Mouse (Mus musculus) embryonic facial prominence, embryonic 13.5 days (tissue): ENCODE results near the gene Zfp113. TPM values are rescaled to one million over a fixed set of nuclear protein-coding genes. Genes with fewer than 3 reads are reported as not detected.
A peak's percentile ranks its signal among the peaks of the same experiment; 100 is the strongest.

Experiments
- microRNA counts: library from miRNA; unstranded; fragments of <30 nt; microRNA quantifications from one replicate; lab custom pipeline; 2016
- microRNA-seq: library from miRNA; unstranded; fragments of <30 nt; microRNA quantifications from one replicate; pipeline ENCODE4, GENCODE M21; 2016
- polyA plus RNA-seq: library from polyadenylated mRNA; unstranded; fragments of >200 nt; fragmentation: Nextera tagmentation; extraction: Ambion mirVana; gene quantifications from 2 replicates; pipeline ENCODE4 v1.2.1, GENCODE M21; 2015

Gene Zfp113
- polyA plus RNA-seq, 1 experiment from 2014 or later = 24.4 TPM

MicroRNA genes within 50 kb of the gene (microRNA counts, 519-probe panel; counts per million panel counts)
- microRNA mmu-miR-106b (lab: Ali Mortazavi, UCI) (4,670 counts per million, percentile 93 among the panel's probes with 10 or more counts), microRNA mmu-miR-25 (lab: Ali Mortazavi, UCI) (5,547 counts per million, percentile 98 among the panel's probes with 10 or more counts), microRNA mmu-miR-93 (lab: Ali Mortazavi, UCI) (4,569 counts per million, percentile 92 among the panel's probes with 10 or more counts)

Small RNA genes within 50 kb of the gene (microRNA-seq; reads per million reads assigned to microRNA genes)
- gene Mir106b (10,901 reads per million, percentile 95 among the genes with 10 or more reads in this experiment), gene Mir25 (779 reads per million, percentile 75 among the genes with 10 or more reads in this experiment), gene Mir93 (19,685 reads per million, percentile 97 among the genes with 10 or more reads in this experiment)

Other genes with a start within 250 kb of the Zfp113 start
- gene Cyp3a13, start 234.1 kb downstream of the Zfp113 start, polyA plus RNA-seq = 0.34 TPM in 1 of 2 replicates, not detected in the other
- 0.46 and 0.52 TPM in 2 replicates for gene Gjc3, start 192.6 kb downstream of the Zfp113 start, polyA plus RNA-seq
- 0.17 and 0.40 TPM in 2 replicates for gene Azgp1, start 174.2 kb downstream of the Zfp113 start, polyA plus RNA-seq
- not detected in 2 replicates for gene Smok3a, start 134.5 kb downstream of the Zfp113 start, polyA plus RNA-seq
- gene Smok3b, start 134.3 kb downstream of the Zfp113 start, polyA plus RNA-seq = not detected in 2 replicates
- gene Smok3c, start 102.5 kb downstream of the Zfp113 start, polyA plus RNA-seq = not detected in 2 replicates
- gene Zkscan1, start 70.7 kb downstream of the Zfp113 start, polyA plus RNA-seq = 21.6 and 23.3 TPM in 2 replicates
- gene Zscan21, start 38.8 kb downstream of the Zfp113 start, polyA plus RNA-seq = 70.7 and 71.3 TPM in 2 replicates
- 308 and 342 TPM in 2 replicates for gene Cops6, start 5.3 kb upstream of the Zfp113 start, polyA plus RNA-seq
- gene Ap4m1, start 16.3 kb upstream of the Zfp113 start, polyA plus RNA-seq = 35.7 and 37.5 TPM in 2 replicates
- 191 and 201 TPM in 2 replicates for gene Mcm7, start 16.7 kb upstream of the Zfp113 start, polyA plus RNA-seq
- gene Taf6, start 31.7 kb upstream of the Zfp113 start, polyA plus RNA-seq = 94.2 and 101 TPM in 2 replicates
- 67.5 and 69.8 TPM in 2 replicates for gene Cnpy4, start 31.7 kb upstream of the Zfp113 start, polyA plus RNA-seq
- 9.0 and 9.3 TPM in 2 replicates for gene Mblac1, start 38.6 kb upstream of the Zfp113 start, polyA plus RNA-seq
- gene Nxpe5, start 70.2 kb upstream of the Zfp113 start, polyA plus RNA-seq = not detected in 2 replicates
- 61.2 and 63.5 TPM in 2 replicates for gene Lamtor4, start 99.7 kb upstream of the Zfp113 start, polyA plus RNA-seq
- gene BC037034, start 108.3 kb upstream of the Zfp113 start, polyA plus RNA-seq = 5.8 and 9.0 TPM in 2 replicates
- 3.7 and 4.2 TPM in 2 replicates for gene Gal3st4, start 117.1 kb upstream of the Zfp113 start, polyA plus RNA-seq
- 0.23 and 0.24 TPM in 2 replicates for gene Gm43720, start 124.2 kb upstream of the Zfp113 start, polyA plus RNA-seq
- gene Gpc2, start 124.3 kb upstream of the Zfp113 start, polyA plus RNA-seq = 47.6 and 49.1 TPM in 2 replicates
- gene Stag3, start 124.5 kb upstream of the Zfp113 start, polyA plus RNA-seq = 6.2 and 6.9 TPM in 2 replicates
- not detected in 2 replicates for gene Pvrig, start 186.2 kb upstream of the Zfp113 start, polyA plus RNA-seq